Mouse (Mus musculus) MEL (cell line): Measurements from ENCODE around the gene Creg2. TPM values are rescaled to one million over a fixed set of nuclear protein-coding genes. Genes with fewer than 3 reads are reported as not detected.

ENCODE experiments used
- DNase-seq: peaks from one replicate; pipeline ENCODE4 v3.0.0; 2011; ENCODE audit warnings: low read depth, low spot score
- H3K27ac ChIP-seq: 2 replicates; pipeline ENCODE4 v1.5.1; 2012; ENCODE audit warnings: low read depth, mild to moderate bottlenecking, control low read depth, low read length, moderate library complexity; ENCODE audit not compliant: control insufficient read depth
- H3K27me3 ChIP-seq, 2 experiments: fragments of 150-350 bp in 1 of 2; sonication (generic) in 1 of 2; 2 replicates each; pipeline ENCODE4 v1.6.1; 2012; ENCODE audit warnings: low read length in 2 of 2, mild to moderate bottlenecking in 2 of 2, improper control_type of control experiment in 1 of 2, moderate library complexity in 1 of 2; ENCODE audit not compliant: insufficient read depth in 2 of 2, control insufficient read depth in 1 of 2
- H3K36me3 ChIP-seq, 2 experiments: 2 replicates each; pipeline ENCODE4 v1.6.1; 2012 to 2014; ENCODE audit warnings: low read length in 2 of 2, improper control_type of control experiment in 1 of 2, inconsistent platforms in 1 of 2, mild to moderate bottlenecking in 1 of 2; ENCODE audit not compliant: insufficient read depth in 2 of 2, control insufficient read depth in 1 of 2
- H3K4me1 ChIP-seq, 2 experiments: fragments of 150-350 bp in 1 of 2; sonication (generic) in 1 of 2; 2 replicates each; pipeline ENCODE4 v1.6.1; 2012; ENCODE audit warnings: low read length in 2 of 2, improper control_type of control experiment in 1 of 2, mild to moderate bottlenecking in 1 of 2; ENCODE audit not compliant: insufficient read depth in 2 of 2, control insufficient read depth in 1 of 2
- H3K4me3 ChIP-seq, 2 experiments: fragments of 150-350 bp in 1 of 2; sonication (generic) in 1 of 2; 2 replicates each; pipeline ENCODE4 v1.5.1; 2012; ENCODE audit warnings: low read depth in 2 of 2, low read length in 2 of 2, mild to moderate bottlenecking in 2 of 2, moderate library complexity in 2 of 2, control low read depth in 1 of 2, improper control_type of control experiment in 1 of 2; ENCODE audit not compliant: control insufficient read depth in 1 of 2, insufficient read depth in 1 of 2
- H3K79me2 ChIP-seq: 2 replicates; pipeline ENCODE4 v1.6.1; 2012; ENCODE audit warnings: mild to moderate bottlenecking, low read length, moderate library complexity; ENCODE audit not compliant: control insufficient read depth, poor library complexity, insufficient read depth
- H3K9ac ChIP-seq: 2 replicates; pipeline ENCODE4 v1.6.1; 2012; ENCODE audit warnings: low read depth, mild to moderate bottlenecking, control low read depth, low read length, moderate library complexity; ENCODE audit not compliant: control insufficient read depth, poor library complexity, severe bottlenecking
- H3K9me3 ChIP-seq: fragments of 150-350 bp; sonication (generic); replicated peaks from 2 replicates; pipeline ENCODE4 v1.6.1; 2012; ENCODE audit warnings: mild to moderate bottlenecking, low read length, improper control_type of control experiment, moderate library complexity; ENCODE audit not compliant: insufficient read depth
- CHD2 ChIP-seq: IDR thresholded peaks from 2 replicates; pipeline ENCODE4 v1.6.1; 2011; ENCODE audit warnings: low read length, improper control_type of control experiment
- CTCF ChIP-seq, 3 experiments: IDR thresholded peaks in 2 of 3; conservative IDR thresholded peaks in 1 of 3; 2 replicates each; pipeline ENCODE4 v1.5.1; 2011 to 2012; ENCODE audit warnings: low read length in 3 of 3, low read depth in 2 of 3, mild to moderate bottlenecking in 2 of 3, improper control_type of control experiment in 1 of 3, inconsistent platforms in 1 of 3, mixed read lengths in 1 of 3, moderate library complexity in 1 of 3; ENCODE audit not compliant: control insufficient read depth in 1 of 3, insufficient read depth in 1 of 3, poor library complexity in 1 of 3, severe bottlenecking in 1 of 3
- ELF1 ChIP-seq: IDR thresholded peaks from 2 replicates; pipeline ENCODE4 v1.6.1; 2014; ENCODE audit warnings: low read depth, mild to moderate bottlenecking, inconsistent platforms, low read length, improper control_type of control experiment, moderate library complexity
- EP300 ChIP-seq, 2 experiments: IDR thresholded peaks; 2 replicates each; pipeline ENCODE4 v1.6.1; 2011; ENCODE audit warnings: improper control_type of control experiment in 2 of 2, low read length in 2 of 2, low read depth in 1 of 2, mild to moderate bottlenecking in 1 of 2
- ETS1 ChIP-seq: IDR thresholded peaks from 2 replicates; pipeline ENCODE4 v1.6.1; 2012; ENCODE audit warnings: low read depth, mild to moderate bottlenecking, inconsistent platforms, low read length, improper control_type of control experiment, moderate library complexity
- GATA1 ChIP-seq: IDR thresholded peaks from 2 replicates; pipeline ENCODE4 v1.6.1; 2011; ENCODE audit warnings: low read depth, low read length, improper control_type of control experiment
- HCFC1 ChIP-seq: IDR thresholded peaks from 2 replicates; pipeline ENCODE4 v1.6.1; 2012; ENCODE audit warnings: low read depth, mild to moderate bottlenecking, inconsistent platforms, low read length, improper control_type of control experiment, moderate library complexity
- JUND ChIP-seq: IDR thresholded peaks from 2 replicates; pipeline ENCODE4 v1.6.1; 2011; ENCODE audit warnings: low read depth, mild to moderate bottlenecking, improper control_type of control experiment, low read length
- MAFK ChIP-seq: IDR thresholded peaks from 2 replicates; pipeline ENCODE4 v1.6.1; 2011; ENCODE audit warnings: low read depth, mild to moderate bottlenecking, low read length, improper control_type of control experiment, borderline replicate concordance
- MAX ChIP-seq: IDR thresholded peaks from 2 replicates; pipeline ENCODE4 v1.6.1; 2011; ENCODE audit warnings: low read length, improper control_type of control experiment
- MAZ ChIP-seq: IDR thresholded peaks from 2 replicates; pipeline ENCODE4 v1.6.1; 2012; ENCODE audit warnings: low read depth, mild to moderate bottlenecking, inconsistent platforms, low read length, improper control_type of control experiment
- MEF2A ChIP-seq: IDR thresholded peaks from 2 replicates; pipeline ENCODE4 v1.6.1; 2014; ENCODE audit warnings: low read depth, mild to moderate bottlenecking, inconsistent platforms, low read length, improper control_type of control experiment; ENCODE audit not compliant: poor library complexity, insufficient replicate concordance, severe bottlenecking; ENCODE audit errors: extremely low read depth
- MYC ChIP-seq: IDR thresholded peaks from 2 replicates; pipeline ENCODE4 v1.6.1; 2011; ENCODE audit warnings: low read depth, mild to moderate bottlenecking, low read length, improper control_type of control experiment, moderate library complexity
- NELFE ChIP-seq: IDR thresholded peaks from 2 replicates; pipeline ENCODE4 v1.6.1; 2011; ENCODE audit warnings: low read depth, low read length, improper control_type of control experiment
- NRF1 ChIP-seq: IDR thresholded peaks from 2 replicates; pipeline ENCODE4 v1.6.1; 2014; ENCODE audit warnings: low read depth, mild to moderate bottlenecking, inconsistent platforms, low read length, improper control_type of control experiment, moderate library complexity; ENCODE audit not compliant: poor library complexity, insufficient read depth, severe bottlenecking
- POLR2A ChIP-seq, 2 experiments: IDR thresholded peaks; 2 replicates each; pipeline ENCODE4 v1.6.1; 2011 to 2012; ENCODE audit warnings: low read length in 2 of 2, mild to moderate bottlenecking in 2 of 2, control low read depth in 1 of 2, improper control_type of control experiment in 1 of 2, low read depth in 1 of 2, moderate library complexity in 1 of 2; ENCODE audit not compliant: control insufficient read depth in 1 of 2, insufficient read depth in 1 of 2, poor library complexity in 1 of 2
- POLR2AphosphoS5 ChIP-seq: IDR thresholded peaks from 2 replicates; pipeline ENCODE4 v1.6.1; 2012; ENCODE audit warnings: low read depth, borderline replicate concordance, mild to moderate bottlenecking, inconsistent platforms, low read length, moderate library complexity, mixed read lengths
- RAD21 ChIP-seq: IDR thresholded peaks from 2 replicates; pipeline ENCODE4 v1.6.1; 2011; ENCODE audit warnings: mild to moderate bottlenecking, low read depth, low read length, improper control_type of control experiment
- RCOR1 ChIP-seq: IDR thresholded peaks from 2 replicates; pipeline ENCODE4 v1.6.1; 2012; ENCODE audit warnings: low read depth, mild to moderate bottlenecking, inconsistent platforms, low read length, improper control_type of control experiment
- SIN3A ChIP-seq: IDR thresholded peaks from 2 replicates; pipeline ENCODE4 v1.6.1; 2012; ENCODE audit warnings: low read length, improper control_type of control experiment, inconsistent platforms
- SMC3 ChIP-seq: IDR thresholded peaks from 2 replicates; pipeline ENCODE4 v1.6.1; 2011; ENCODE audit warnings: low read depth, low read length, improper control_type of control experiment
- TAL1 ChIP-seq: IDR thresholded peaks from 2 replicates; pipeline ENCODE4 v1.6.1; 2012; ENCODE audit warnings: mild to moderate bottlenecking, inconsistent platforms, low read length, moderate library complexity, mixed read lengths
- TBP ChIP-seq: IDR thresholded peaks from 2 replicates; pipeline ENCODE4 v1.8.0; 2011; ENCODE audit warnings: low read depth, low read length, improper control_type of control experiment
- TCF12 ChIP-seq: IDR thresholded peaks from 2 replicates; pipeline ENCODE4 v1.6.1; 2014; ENCODE audit warnings: low read depth, mild to moderate bottlenecking, inconsistent platforms, low read length, improper control_type of control experiment, moderate library complexity
- USF2 ChIP-seq, 2 experiments: IDR thresholded peaks; 2 replicates each; pipeline ENCODE4 v1.6.1; 2011 to 2012; ENCODE audit warnings: improper control_type of control experiment in 2 of 2, low read length in 2 of 2, borderline replicate concordance in 1 of 2, inconsistent platforms in 1 of 2, low read depth in 1 of 2, mild to moderate bottlenecking in 1 of 2; ENCODE audit not compliant: insufficient read depth in 1 of 2
- ZMIZ1 ChIP-seq: IDR thresholded peaks from 2 replicates; pipeline ENCODE4 v1.6.1; 2012; ENCODE audit warnings: low read depth, mild to moderate bottlenecking, inconsistent platforms, low read length, improper control_type of control experiment, moderate library complexity
- polyA plus RNA-seq, 2 experiments: library from polyadenylated mRNA; stranded (reverse) in 1 of 2; unstranded in 1 of 2; fragments of >175 nt in 1 of 2; fragments of >200 nt in 1 of 2; gene quantifications; 2 replicates each; pipeline versions ENCODE4 v1.2.1 to v1.2.4; 2012; ENCODE audit warnings: low replicate concordance in 2 of 2, low read depth in 1 of 2; ENCODE audit not compliant: insufficient read length in 2 of 2, insufficient read depth in 1 of 2, missing spikeins in 1 of 2
- total RNA-seq: library from RNA; depleted of rRNA; stranded (reverse); fragments of 300-350 nt; gene quantifications from 2 replicates; pipeline ENCODE4 v1.2.3, GENCODE M21; 2012

Gene Creg2
- total and polyA plus RNA-seq, 3 experiments: not detected

GRCm38 (mm10) chr1:39614462-39615279 is 36.6 kb downstream of the Creg2 start:
- Histone ChIP-seq H3K4me3 (peak overlapping the region; percentile 36 to 52), H3K79me2 (no peaks in the 10 kb centered on the region), H3K27ac (peak overlapping the region; percentile 94), H3K9ac (peak overlapping the region; percentile 60), H3K9me3 (no peaks in the 10 kb centered on the region), H3K36me3 (peaks cover 0 to 11% of the 10 kb centered on the region in 2 experiments; a peak in 2 of 4 replicates), H3K27me3 (peaks cover 0 to 3% of the 10 kb centered on the region in 2 experiments; a peak in 2 of 4 replicates), H3K4me1 (peaks cover 0 to 13% of the 10 kb centered on the region in 2 experiments; a peak in 3 of 4 replicates)
- TF ChIP-seq NRF1 (no peak), TBP (peak; percentile 94), USF2 (IDR thresholded peaks at IDR 0.05; ENCODE audit: borderline replicate concordance in 1 of 2, insufficient read depth in 1 of 2, low read depth in 1 of 2, low read length in 2 of 2) (no peak), MYC (no peak), ELF1 (0 out of 2 replicates have a peak, but pooled peaks have one; percentile 13), ZMIZ1 (no peak), EP300 (IDR thresholded peaks at IDR 0.05; ENCODE audit: low read depth in 1 of 2, low read length in 2 of 2) (peak; percentile 91 to 92), RAD21 (peak; percentile 44), CHD2 (peak; percentile 39; the same call in 1 of the 2 replicates), POLR2A (IDR thresholded peaks at IDR 0.05; ENCODE audit: control insufficient read depth in 1 of 2, insufficient read depth in 1 of 2, low read depth in 1 of 2, low read length in 2 of 2, poor library complexity in 1 of 2) (peak in 1 of 2 experiments; percentile 52; a peak in 1 of 4 replicates), MAFK (no peak), NELFE (peak; percentile 38), CTCF (IDR thresholded peaks at IDR 0.05 in 2 of 3, conservative IDR thresholded peaks at IDR 0.05 in 1 of 3; ENCODE audit: control insufficient read depth in 1 of 3, insufficient read depth in 1 of 3, low read depth in 2 of 3, low read length in 3 of 3, poor library complexity in 1 of 3, severe bottlenecking in 1 of 3) (peak; percentile 41 to 71 (median 68)), TCF12 (peak; percentile 77), TAL1 (peak; percentile 51; the same call in 1 of the 2 replicates), RCOR1 (peak; percentile 73), SIN3A (peak; percentile 40; the same call in 1 of the 2 replicates), MAX (no peak), JUND (0 out of 2 replicates have a peak, but pooled peaks have one; percentile 4), SMC3 (peak; percentile 50; the same call in 1 of the 2 replicates), HCFC1 (no peak), MEF2A (no peak), GATA1 (peak; percentile 96), ETS1 (peak; percentile 78; the same call in 1 of the 2 replicates), POLR2AphosphoS5 (no peak), MAZ (0 out of 2 replicates have a peak, but pooled peaks have one; percentile 16)
- peak; percentile 85 for DNase-seq
